Mouse (Mus musculus) urinary bladder, postnatal 14 days (tissue): Measurements from ENCODE around the gene Cd164l2.

Experiments
- DNase-seq: peaks from one replicate; pipeline ENCODE4 v3.0.0; 2021; ENCODE audit warnings: low spot score

Cd164l2 gene

DNA sequence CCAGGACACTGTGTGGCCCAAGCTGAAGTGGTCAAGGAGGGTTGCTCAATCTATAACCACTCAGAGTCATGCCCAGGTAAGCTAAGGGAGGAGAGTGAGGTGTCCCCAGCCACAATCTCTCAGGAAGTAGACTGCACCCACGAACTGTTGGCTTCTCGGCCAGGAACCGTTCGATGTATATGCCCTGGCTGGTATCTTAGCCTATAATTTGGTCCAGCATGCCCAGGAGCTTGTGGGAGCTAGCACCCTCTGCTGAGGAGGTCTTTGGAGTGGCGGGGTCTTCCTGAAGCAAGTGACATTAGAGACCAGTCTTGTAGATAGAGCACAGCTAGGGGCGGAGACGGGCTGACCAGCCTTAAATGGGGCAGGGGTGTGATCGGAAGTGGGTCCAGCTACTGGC, 9.8 kb downstream of the Cd164l2 start:
- no peak for DNase-seq

DNA sequence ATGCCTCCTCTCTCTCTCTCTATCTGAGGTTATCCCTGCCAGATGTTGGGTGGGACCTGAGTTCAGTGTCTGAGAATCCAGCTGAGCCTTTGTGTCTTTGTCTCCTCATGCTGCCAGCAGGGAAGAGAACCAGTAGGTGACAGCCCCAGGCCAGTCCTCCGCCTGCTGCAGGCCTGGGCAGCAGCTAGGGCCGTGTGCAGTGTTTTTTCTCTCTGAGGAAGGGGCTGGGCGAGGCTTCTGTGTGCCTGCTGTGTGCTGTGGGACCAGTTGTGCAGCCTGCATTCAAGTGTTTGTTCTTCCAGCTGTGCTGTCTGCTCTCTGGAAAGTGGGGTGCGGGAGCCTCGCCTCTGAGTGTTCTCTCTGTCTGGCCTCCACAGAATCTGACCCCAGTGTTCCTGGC, 11.9 kb downstream of the Cd164l2 start:
- no peak for DNase-seq

DNA sequence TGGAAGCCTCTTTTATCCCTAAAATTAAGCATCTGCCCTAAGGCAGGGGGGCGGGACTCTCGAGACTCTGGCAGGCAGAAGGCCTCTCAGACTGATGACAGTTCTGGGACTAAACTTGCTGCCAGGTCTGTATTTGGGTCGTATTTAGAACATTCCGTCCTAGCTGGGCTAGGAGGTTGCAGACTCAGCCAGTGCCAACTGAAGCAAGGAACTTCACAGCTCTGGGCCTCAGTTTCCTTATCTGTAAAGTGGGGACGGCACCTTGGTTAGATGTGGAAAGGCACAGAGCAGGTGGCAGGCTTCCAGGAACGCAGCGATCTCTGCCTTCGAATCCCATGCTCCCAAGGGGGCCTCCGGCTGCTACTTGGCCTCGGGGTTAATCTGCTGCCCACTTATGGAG, 14.1 kb downstream of the Cd164l2 start:
- DNase-seq, result no peak

DNA sequence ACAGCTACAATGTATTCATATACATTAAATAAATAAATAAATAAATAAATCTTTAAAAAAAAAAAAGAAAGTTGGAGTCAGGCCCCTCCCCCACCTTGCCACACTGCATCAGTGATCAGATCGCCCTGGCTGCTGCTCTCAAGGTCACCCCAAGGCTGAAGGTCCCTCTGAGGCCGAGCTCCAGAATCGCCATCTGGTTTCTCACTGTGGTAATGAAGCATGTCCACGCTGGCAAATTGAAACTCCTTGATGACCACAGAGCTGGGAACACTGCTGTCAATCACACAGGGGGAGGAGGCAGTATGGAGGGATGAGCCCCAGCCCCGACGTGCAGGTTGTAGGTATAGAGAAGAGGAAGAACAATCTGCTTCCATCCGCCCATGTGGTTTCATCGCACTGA, 15.7 kb downstream of the Cd164l2 start:
- DNase-seq, result no peak

DNA sequence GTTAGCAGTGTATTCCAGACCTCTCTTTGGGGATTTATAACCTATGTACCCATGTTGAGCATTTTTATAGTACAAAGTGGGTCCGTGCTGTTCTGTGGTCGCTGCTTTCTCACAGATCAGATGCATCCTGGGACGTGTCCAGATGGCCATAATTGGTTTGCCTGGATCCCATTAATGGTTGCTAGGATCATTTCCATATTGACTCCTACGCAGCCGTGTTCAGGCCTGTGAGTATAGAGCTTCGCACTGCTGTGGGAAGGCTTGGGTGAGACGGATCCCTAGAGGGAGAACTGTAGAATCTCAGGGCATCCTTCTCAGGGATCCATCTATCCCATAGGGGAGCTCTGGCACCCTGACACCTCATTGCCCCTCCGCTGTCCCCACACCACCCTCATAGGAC, 17.7 kb downstream of the Cd164l2 start:
- no peak for DNase-seq

DNA sequence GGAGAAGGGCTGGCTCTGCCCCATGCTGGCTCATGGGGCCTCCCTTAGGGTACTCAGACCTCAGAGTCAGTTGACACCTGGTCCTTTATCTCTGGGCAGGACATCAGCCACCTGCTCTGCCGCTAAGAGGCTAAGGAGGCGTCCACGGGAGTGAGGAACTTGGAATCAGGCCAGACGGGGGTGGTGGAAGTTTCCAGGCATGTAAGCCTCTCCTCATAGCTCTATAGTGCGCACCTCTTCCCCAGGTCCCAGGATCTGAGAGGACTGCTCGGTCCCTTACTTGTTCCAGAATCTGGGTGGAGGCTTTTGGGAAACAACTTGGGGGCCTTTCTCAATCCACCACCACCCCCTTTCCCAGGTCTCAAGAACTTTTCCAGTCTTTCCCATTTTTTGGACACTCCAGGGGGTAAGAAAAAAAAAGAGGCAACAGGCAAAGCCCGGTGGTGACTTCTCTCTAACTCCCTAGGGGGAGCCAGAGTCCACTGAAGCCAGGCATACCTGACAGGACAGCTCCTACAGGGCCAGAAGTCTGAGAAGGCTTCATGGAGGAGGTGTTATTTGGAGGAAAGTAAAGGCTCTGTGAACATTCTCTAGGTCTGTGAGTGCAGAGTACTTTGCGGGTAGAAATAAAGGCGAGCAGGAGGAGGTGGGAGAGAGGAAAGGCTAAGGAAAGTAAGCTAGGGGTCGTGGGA, 21.5 kb downstream of the Cd164l2 start:
- peak; percentile 64 for DNase-seq

DNA sequence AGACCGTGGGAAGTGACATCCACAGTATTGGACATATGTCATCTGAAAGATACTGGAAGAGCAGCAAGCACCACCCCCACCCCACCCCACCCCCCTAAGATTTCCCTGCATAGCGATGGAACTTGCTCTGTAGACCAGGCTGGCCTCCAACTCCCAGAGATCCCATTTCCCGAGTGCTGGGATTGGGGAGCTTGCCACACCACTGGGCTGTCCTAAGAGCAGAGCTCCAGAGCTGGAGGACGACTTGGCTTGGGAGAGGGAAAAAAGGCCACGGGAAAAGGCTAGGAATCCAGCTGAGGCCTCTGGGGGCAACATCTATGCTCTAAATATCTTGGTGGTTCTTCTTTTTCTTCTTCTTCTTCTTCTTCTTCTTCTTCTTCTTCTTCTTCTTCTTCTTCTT, 22.8 kb downstream of the Cd164l2 start:
- DNase-seq, result no peak

DNA sequence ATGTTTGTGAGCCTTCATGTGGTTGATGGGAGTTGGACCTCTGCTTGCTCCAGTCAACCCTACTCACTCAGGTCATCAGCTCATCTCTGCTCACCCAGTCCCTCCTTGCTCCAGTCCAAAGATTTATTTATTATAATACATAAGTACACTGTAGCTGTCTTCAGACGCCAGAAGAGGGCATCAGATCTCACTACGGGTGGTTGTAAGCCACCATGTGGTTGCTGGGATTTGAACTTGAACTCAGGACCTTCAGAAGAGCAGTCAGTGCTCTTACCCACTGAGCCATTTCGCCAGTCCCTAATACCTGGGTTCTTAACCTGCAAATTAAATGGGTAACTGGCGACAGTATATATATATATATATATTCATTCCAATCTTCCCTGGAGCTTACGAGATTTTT, 23.5 kb downstream of the Cd164l2 start:
- no peak for DNase-seq

DNA sequence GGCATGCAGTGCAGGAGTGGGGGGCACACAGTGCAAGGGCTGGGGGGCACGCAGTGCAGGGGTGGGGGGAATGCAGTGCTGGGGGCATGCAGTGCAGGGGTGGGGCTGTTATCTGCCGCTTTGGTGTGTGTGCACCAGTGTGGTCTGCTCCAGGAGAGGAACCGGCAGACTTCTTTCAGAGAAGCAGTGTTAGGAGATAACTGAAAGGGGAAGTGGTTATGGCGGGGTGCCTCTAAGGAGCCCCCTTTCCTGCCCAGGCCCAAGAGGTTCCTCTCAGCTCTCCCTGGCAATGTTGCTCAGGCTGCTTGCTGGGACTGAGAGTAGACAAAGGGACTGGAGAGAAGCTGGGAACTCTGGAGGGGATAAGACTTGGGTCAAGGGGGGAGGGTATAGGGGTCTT, 26.0 kb downstream of the Cd164l2 start:
- no peak for DNase-seq

DNA sequence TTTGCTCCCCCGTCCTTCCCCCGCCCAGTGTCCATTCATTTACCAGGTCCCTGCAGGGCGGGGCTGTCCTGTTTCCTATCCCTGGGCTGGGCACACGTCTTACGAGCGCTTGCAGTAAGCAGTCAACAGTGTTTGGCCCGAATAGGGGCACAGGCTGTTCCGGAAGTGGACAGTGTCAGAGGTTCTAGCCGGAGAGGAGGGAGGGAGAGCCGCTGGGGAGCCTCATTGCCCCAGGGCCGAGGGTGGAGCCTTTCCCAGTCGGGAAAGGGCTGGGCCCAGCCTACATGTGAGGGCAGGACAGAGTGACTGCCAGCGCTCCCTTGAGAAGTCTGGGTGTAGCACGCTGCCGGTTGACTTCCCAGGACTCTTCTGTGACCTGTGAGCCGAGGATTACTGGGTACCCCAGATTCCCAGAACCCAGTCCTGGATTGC, 28.6 kb downstream of the Cd164l2 start, which contains the start of gene Map3k6:
TSS of gene Map3k6 (plus strand) at position 329 of the 432 bp plus-strand sequence.
- DNase-seq, result peak; percentile 90

DNA sequence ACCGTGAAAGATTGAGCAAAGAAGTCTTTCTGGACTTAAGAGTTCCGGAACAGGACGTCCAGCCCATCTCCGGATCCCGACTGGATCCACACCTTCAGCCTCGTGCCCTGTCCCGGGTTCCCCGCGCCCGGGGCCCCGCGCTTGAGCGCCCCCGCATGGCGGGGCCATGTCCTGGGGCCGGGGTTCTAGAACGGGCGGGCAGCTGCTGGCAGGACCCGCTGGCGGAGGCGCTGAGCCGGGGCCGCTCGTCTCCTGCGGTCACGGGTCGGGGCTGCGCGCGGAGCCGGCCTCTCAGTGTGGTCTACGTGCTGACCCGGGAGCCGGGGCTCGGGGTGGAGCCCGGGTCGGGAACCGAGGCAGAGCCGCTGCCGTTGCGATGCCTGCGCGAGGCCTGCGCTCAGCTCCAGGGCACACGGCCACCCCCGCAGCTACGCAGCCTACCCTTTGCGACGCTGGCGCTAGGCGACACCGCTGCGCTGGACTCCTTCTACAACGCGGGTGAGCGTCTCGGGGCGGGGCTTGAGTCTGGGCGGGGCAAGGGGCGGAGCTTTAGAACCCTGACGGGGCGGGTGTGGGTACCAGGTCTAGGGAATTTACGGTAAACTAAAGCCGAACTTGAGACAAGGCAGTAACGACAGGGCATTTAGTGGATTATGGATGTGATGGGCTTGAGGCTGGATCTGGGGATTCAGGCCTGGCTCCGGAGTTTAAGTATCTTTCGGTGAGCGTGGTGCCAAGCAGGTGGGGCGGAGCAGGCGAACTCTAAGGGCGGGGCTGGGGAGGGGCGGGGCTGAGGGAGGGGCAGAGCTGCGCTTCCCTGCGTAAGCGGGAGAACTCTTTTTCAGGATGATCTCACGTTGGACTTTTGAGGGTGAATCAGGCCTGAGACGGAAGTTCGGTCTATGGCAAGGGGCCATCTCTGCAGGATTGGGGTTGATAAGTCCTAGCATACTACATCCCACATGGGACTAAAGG, 29.3 kb downstream of the Cd164l2 start:
- DNase-seq, result peak; percentile 94

DNA sequence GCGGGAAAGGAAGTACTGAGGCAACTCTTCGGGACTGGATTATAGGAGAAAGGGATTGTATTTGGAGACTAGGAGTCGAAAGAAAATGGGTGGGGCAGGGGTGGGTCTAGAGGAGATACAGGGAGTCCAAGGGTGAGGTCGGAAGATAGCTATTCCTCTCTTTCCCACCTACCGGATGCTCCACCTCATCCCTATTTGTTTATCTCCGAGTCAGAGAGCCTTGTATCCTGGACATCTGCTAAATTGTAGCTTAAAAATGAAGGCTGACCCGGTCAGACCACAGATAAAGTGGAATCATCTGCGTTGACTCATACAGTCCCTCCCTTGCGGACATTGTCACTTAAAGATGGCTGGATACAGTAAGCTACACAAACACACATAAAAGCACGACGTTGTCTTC, 30.0 kb downstream of the Cd164l2 start:
- no peak for DNase-seq

DNA sequence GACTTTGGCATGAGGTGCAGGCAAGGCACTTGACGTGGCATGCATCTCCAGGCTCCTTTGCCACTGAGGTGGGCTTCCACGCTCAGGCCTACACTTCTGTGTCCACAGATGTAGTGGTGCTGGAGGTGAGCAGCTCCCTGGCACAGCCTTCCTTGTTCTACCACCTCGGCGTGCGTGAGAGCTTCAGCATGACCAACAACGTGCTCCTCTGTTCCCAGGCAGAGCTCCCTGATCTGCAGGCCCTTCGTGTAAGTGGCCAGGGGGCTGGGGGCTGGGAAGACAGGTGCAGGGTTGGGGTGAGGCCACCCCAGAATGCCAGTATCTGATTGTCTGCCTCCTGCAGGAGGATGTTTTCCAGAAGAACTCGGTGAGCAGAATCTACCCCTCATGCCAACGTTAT, 30.8 kb downstream of the Cd164l2 start:
- no peak for DNase-seq

DNA sequence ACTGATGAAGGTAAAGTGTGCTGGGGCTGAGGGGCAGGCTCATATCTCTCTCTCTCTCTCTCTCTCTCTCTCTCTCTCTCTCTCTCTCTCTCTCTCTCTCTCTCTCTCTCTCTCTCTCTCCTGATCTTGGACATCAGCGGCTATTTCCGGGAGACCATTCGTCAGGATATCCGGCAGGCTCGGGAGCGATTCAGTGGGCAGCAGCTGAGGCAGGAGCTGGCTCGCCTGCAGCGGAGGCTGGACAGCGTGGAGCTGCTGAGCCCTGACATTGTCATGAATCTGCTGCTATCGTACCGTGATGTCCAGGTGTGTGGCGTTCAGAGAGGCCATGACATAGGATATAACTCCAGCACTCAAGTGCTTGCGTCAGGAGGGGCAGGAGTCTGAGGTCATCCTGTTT, 31.6 kb downstream of the Cd164l2 start:
- DNase-seq, result no peak

DNA sequence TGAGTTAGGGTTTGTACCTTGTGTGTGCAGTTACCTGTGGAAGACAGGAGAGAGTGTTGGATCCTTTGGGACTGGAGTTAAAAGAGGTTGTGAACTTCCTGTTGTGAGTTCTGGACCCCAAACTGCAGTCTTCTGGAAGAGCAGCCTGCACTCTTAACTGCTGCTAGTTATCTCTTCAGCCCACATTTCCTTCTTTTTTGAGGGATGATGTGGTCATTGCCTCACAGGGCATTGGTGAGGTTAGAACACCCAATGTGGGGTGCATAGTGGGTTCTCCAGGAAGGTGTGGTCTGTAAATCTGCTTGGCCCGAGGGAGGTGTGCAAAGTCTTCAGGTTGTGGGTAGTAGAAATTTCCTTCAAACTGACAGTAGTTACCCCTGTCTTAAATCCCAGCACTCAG, 32.4 kb downstream of the Cd164l2 start:
- DNase-seq, result no peak

DNA sequence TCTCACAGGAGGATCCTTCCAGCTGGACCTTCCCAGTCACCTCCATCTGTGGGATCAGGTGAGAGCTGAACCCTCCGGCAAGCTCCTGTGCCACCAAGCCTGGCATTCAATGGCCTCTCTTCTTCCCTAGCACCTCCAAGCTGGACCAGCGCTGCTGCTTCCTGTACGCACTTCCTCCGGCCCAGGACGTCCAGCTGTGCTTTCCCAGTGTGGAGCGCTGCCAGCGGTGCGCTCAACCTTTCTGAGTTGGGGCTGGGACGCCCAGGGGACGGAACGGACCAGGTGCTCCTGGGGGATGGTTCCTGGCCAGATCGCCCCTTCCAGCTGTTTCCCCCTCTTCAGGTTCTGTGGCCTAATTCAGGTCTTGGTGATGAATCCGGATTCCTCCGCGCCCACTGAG, 35.1 kb downstream of the Cd164l2 start:
- no peak for DNase-seq

DNA sequence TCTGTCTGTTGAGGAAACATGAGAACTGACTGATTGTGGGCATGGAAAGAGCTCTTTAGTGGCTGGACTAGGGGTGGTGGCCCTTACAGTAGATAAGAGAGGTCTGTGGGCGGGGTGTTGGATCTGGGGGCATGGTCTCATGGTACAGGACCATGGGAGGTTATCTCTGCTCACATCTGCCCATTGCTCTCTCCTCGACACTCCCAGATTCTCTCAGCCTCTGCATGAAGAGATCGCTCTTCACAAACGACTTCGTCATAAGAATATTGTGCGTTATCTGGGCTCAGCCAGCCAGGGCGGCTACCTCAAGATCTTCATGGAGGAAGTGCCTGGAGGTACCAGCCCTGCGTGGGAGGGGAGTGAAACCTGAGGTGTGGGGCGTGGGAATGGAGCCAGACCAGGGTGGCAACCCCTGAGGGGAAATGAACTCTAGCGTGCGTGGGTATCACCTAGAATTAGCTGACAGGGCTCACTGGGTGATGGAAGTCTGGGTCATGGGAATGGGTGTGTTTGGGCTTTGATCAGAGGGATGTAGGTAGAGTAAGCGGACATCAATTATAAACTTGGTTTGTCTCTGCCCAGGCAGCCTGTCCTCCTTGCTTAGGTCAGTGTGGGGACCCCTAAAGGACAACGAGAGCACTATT, 36.0 kb downstream of the Cd164l2 start:
- no peak for DNase-seq

DNA sequence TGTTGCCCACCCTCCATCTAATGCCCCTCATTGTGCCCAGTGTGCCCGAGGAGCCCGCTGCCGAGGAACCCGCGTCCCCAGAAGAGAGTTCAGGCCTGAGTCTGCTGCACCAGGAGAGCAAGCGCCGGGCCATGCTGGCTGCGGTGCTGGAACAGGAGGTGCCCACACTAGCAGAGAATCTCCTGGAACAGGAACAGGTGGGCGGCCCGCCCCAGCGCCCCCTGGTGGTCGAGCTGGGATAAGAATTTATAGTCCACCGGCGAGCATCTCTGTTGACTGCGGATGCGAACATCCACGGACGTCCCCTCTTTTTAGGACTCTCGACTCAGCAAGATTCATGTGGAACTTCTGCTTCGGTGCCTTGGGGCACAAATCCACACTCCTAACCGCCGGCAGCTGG, 38.7 kb downstream of the Cd164l2 start:
- peak; percentile 90 for DNase-seq

DNA sequence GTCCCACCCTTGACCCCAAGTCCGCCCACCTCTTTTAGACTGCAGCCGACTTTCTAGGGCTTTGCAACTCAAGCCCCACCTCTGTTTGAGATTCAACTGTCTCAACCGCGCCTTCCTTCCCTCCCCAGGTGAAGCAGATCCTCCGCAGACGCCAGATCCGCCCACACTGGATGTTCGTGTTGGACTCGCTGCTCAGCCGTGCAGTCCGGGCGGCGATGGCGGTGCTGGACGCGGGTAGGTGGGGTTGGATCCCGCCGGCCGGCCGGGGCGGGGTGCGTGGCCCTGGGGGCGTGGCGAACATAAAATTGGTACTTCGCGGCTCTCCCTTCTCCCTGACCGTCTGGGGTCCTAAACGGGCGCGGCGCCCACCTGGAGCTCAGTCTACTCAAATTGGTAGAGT, 39.3 kb downstream of the Cd164l2 start:
- DNase-seq, result peak; percentile 72

DNA sequence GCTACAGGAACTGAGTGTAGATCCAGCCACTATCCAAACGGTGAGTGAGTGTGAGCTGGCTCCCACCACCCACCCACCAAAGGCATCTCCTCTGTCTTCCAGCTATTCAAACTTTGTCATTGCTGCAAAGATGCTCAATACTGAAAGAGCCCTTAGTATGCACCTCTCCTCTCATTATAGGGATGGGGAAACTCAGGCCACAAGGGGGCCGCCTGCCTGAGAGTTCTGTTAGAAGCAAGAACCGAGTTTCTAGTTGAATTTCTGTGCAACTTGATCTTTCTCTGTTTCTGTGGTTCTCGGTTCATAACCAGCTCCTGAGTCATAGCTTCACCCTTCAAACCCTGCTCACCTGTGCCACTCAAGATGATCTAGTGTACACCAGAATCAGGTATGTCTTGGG, 40.2 kb downstream of the Cd164l2 start:
- DNase-seq, result no peak

DNA sequence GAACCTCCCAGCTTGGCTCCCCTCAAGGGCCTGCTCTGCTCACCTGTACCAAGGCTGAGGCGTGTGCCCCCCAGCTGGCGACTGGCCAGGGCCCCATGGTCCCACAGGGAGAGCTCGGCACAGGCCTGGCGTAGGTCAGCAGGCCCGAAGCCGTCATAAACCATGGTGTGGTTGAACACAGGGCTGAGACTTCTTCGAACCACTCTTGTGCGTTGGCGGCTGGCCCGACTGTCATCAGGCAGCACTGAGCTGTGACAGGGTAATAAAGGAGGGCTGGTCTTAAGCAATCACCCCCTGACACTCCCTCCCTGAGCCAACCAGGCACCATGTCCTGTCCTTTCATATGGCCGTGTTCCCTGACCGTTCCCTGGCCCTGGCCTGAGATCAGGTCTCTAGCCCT, 41.5 kb downstream of the Cd164l2 start:
- no peak for DNase-seq

DNA sequence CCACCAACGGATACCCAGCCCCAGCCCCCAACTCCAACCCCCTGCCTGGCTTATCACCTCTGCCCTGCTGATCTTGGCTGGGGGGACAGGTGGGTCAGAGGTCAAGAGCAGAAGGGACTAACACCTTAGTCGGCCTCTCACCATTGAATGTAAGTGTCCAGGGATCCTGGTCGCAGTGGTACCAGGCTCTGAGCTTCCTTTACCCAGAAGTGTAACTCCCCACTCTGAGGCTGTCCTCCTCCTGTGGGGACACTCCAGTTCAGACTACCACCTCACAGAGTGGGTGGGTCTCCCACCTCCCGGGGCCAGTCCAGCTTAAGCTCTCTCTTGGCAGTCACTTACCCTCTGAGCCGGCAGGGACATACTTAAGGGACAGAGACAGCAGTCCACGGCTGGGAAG, 43.5 kb downstream of the Cd164l2 start:
- DNase-seq, result no peak

DNA sequence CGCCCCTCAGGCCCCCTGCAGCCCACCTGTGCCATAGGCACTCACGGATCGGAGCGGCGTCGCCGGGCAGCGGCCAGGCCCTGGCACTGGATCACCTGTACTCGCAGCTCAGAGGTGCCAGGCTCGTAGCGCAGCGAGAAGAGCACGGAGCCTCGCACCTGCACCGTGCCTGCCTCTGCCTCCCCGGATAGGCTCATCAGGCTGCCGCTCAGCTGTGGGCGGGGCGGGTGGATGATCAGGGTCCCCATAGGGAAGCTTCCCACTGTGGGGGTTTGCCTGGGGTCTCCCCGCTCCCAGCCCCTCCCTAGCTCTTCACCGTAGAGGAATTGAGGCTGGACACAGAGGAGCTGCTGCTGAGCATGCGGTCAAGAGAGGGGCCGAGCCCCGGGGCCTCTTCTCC, 44.9 kb downstream of the Cd164l2 start:
- DNase-seq, result no peak
